Mouse (Mus musculus) testis, postnatal 14 days (tissue): ENCODE results near the gene Glipr1l1.
"Not testable (repeated sequence)": the region's sequence is repeated elsewhere in the genome, so short reads cannot be mapped to it uniquely, and the experiment has no call there.

Experiments
- DNase-seq: peaks from one replicate; pipeline ENCODE4 v3.0.0; 2021; ENCODE audit warnings: low spot score

Glipr1l1 gene

GRCm38 (mm10) chr10:112059702-112060582 lies at the start of gene Glipr1l1:
Glipr1l1 (plus strand) TSS chr10:112060189.
- DNase-seq, result peak; percentile 20

- DNase-seq, result no peak
These were observed 36.4 kb upstream of the Glipr1l1 start for GRCm38 (mm10) chr10:112023585-112023984.

GRCm38 (mm10) chr10:112028689-112029088 lies 31.3 kb upstream of the Glipr1l1 start:
- DNase-seq, result not testable (repeated sequence)

- not testable (repeated sequence) for DNase-seq
These were observed 16.5 kb upstream of the Glipr1l1 start for GRCm38 (mm10) chr10:112043523-112043922.

GRCm38 (mm10) chr10:112044283-112044682 lies 15.7 kb upstream of the Glipr1l1 start:
- DNase-seq, result not testable (repeated sequence)

GRCm38 (mm10) chr10:112051220-112051619 lies 8.8 kb upstream of the Glipr1l1 start:
- no peak for DNase-seq

GRCm38 (mm10) chr10:112051956-112052355 lies 8.0 kb upstream of the Glipr1l1 start:
- DNase-seq, result not testable (repeated sequence)

- DNase-seq, result not testable (repeated sequence)
These were observed 570 bp downstream of the Glipr1l1 start for GRCm38 (mm10) chr10:112060583-112060934.

GRCm38 (mm10) chr10:112080044-112080443 lies 20.1 kb downstream of the Glipr1l1 start:
- no peak for DNase-seq

GRCm38 (mm10) chr10:112083157-112083556 lies 23.2 kb downstream of the Glipr1l1 start, which contains the start of gene Glipr1l2:
Glipr1l2 (plus strand) TSS chr10:112083354.
- peak; percentile 52 for DNase-seq

GRCm38 (mm10) chr10:112105785-112106184 lies 45.8 kb downstream of the Glipr1l1 start:
- DNase-seq, result peak; percentile 36

GRCm38 (mm10) chr10:112110401-112110800 lies 50.4 kb downstream of the Glipr1l1 start:
- no peak for DNase-seq

GRCm38 (mm10) chr10:112125090-112125489 lies 65.1 kb downstream of the Glipr1l1 start:
- DNase-seq, result not testable (repeated sequence)

- DNase-seq, result not testable (repeated sequence)
These were observed 67.8 kb downstream of the Glipr1l1 start for GRCm38 (mm10) chr10:112127682-112128230.
